Mouse (Mus musculus): ENCODE results near the gene Elavl1.
"Not testable (repeated sequence)": the region's sequence is repeated elsewhere in the genome, so short reads cannot be mapped to it uniquely, and the experiment has no call there.

Gene Elavl1

GRCm38 (mm10) chr8:4324983-4325750 lies at the start of gene Elavl1, which contains the start of gene Ccl25:
Gene Elavl1 (minus strand): TSS chr8:4325413.
Gene Ccl25 (plus strand): TSS chr8:4325210.
- DNase-seq (ENCODE audit: low spot score) = peak; percentile 95

- DNase-seq (ENCODE audit: low spot score) = no peak
Measured at GRCm38 (mm10) chr8:4372657-4373056, 47.4 kb upstream of the Elavl1 start.

- DNase-seq (ENCODE audit: low spot score) = peak; percentile 41
Measured at GRCm38 (mm10) chr8:4370078-4370477, 44.9 kb upstream of the Elavl1 start.

- DNase-seq (ENCODE audit: low spot score) = no peak
Measured at GRCm38 (mm10) chr8:4368470-4368869, 43.3 kb upstream of the Elavl1 start.

GRCm38 (mm10) chr8:4367808-4368207 lies 42.6 kb upstream of the Elavl1 start:
- DNase-seq (ENCODE audit: low spot score) = no peak

- DNase-seq (ENCODE audit: low spot score) = no peak
Measured at GRCm38 (mm10) chr8:4366189-4366588, 41.0 kb upstream of the Elavl1 start.

GRCm38 (mm10) chr8:4360922-4361321 lies 35.7 kb upstream of the Elavl1 start:
- no peak for DNase-seq (ENCODE audit: low spot score)

- no peak for DNase-seq (ENCODE audit: low spot score)
Measured at GRCm38 (mm10) chr8:4359362-4359761, 34.1 kb upstream of the Elavl1 start.

- DNase-seq (ENCODE audit: low spot score) = no peak
Measured at GRCm38 (mm10) chr8:4355455-4355854, 30.2 kb upstream of the Elavl1 start.

- DNase-seq (ENCODE audit: low spot score) = no peak
Measured at GRCm38 (mm10) chr8:4354516-4354915, 29.3 kb upstream of the Elavl1 start.

- DNase-seq (ENCODE audit: low spot score) = no peak
Measured at GRCm38 (mm10) chr8:4353741-4354140, 28.5 kb upstream of the Elavl1 start.

- not testable (repeated sequence) for DNase-seq (ENCODE audit: low spot score)
Measured at GRCm38 (mm10) chr8:4352562-4352961, 27.3 kb upstream of the Elavl1 start.

GRCm38 (mm10) chr8:4350618-4351017 lies 25.4 kb upstream of the Elavl1 start:
- no peak for DNase-seq (ENCODE audit: low spot score)

- DNase-seq (ENCODE audit: low spot score) = no peak
Measured at GRCm38 (mm10) chr8:4349335-4349734, 24.1 kb upstream of the Elavl1 start.

GRCm38 (mm10) chr8:4348275-4348674 lies 23.1 kb upstream of the Elavl1 start:
- no peak for DNase-seq (ENCODE audit: low spot score)

- no peak for DNase-seq (ENCODE audit: low spot score)
Measured at GRCm38 (mm10) chr8:4347661-4348060, 22.4 kb upstream of the Elavl1 start.

- no peak for DNase-seq (ENCODE audit: low spot score)
Measured at GRCm38 (mm10) chr8:4340207-4340606, 15.0 kb upstream of the Elavl1 start.

GRCm38 (mm10) chr8:4335678-4336077 lies 10.5 kb upstream of the Elavl1 start:
- no peak for DNase-seq (ENCODE audit: low spot score)

- no peak for DNase-seq (ENCODE audit: low spot score)
Measured at GRCm38 (mm10) chr8:4333966-4334365, 8.8 kb upstream of the Elavl1 start.

GRCm38 (mm10) chr8:4329000-4329399 lies 3.8 kb upstream of the Elavl1 start:
- no peak for DNase-seq (ENCODE audit: low spot score)

GRCm38 (mm10) chr8:4325751-4326036 lies 481 bp upstream of the Elavl1 start:
- DNase-seq (ENCODE audit: low spot score) = no peak

- DNase-seq (ENCODE audit: low spot score) = peak; percentile 23
Measured at GRCm38 (mm10) chr8:4324525-4324924, 688 bp downstream of the Elavl1 start.

- DNase-seq (ENCODE audit: low spot score) = no peak
Measured at GRCm38 (mm10) chr8:4323917-4324316, 1.3 kb downstream of the Elavl1 start.

- peak; percentile 85 for DNase-seq (ENCODE audit: low spot score)
Measured at GRCm38 (mm10) chr8:4322470-4322869, 2.7 kb downstream of the Elavl1 start.
